Mouse (Mus musculus): ENCODE data around the gene Elmo3.

GRCm38 (mm10) chr8:105307670-105308069, 2.3 kb downstream of the Elmo3 start:
- no peak for TF ChIP-seq POLR2A (IDR thresholded peaks at IDR 0.05; ENCODE audit: borderline replicate concordance, control insufficient read depth, low read depth, low read length)
- TF ChIP-seq CTCF (IDR thresholded peaks at IDR 0.05; ENCODE audit: control insufficient read depth, insufficient read depth, low read length), result no peak
